Mouse (Mus musculus): ENCODE measurements around the gene Braf.

GRCm38 (mm10) chr6:39611296-39611695 is 114.0 kb downstream of the Braf start:
- no peak for TF ChIP-seq CTCF (IDR thresholded peaks at IDR 0.05; ENCODE audit: extremely low read depth, insufficient read length, insufficient replicate concordance, low read depth, low read length)
- no peak for TF ChIP-seq POLR2A (IDR thresholded peaks at IDR 0.05; ENCODE audit: low read depth, low read length)
